Mouse (Mus musculus) adrenal gland, postnatal 4 days (tissue): ENCODE data around the gene Park7. TPM values are rescaled to one million over a fixed set of nuclear protein-coding genes. Genes with fewer than 3 reads are reported as not detected.

Experiments
- DNase-seq, 2 experiments: peaks; one replicate each; pipeline ENCODE4 v3.0.0; 2021 to 2022; ENCODE audit warnings: low spot score in 2 of 2, mixed read lengths in 2 of 2
- total RNA-seq, 2 experiments: library from RNA; stranded (reverse); gene quantifications; 2 replicates each; pipeline ENCODE4 v1.2.3; 2021

The Park7 gene
- total RNA-seq, 2 experiments from 2014 or later: 252 to 253 TPM

DNA sequence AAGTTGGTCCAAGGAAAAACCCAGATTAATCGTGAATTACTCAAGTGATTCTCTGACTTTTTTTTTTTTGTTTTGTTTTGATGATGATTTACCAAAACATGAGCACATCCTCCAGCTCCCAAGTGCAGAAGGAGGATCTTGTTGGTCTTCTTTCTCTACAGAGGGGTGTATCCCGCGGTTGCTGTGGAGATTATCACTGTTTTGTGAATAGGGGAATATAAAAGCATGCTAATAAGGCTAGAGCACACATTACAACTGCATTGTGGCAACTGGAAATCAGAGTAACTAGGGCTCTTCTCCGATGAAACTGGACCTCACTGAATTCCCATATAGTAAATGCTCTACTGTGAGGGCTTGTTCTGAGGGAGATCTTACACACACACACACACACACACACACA, 61.8 kb downstream of the Park7 start:
- DNase-seq: no peak

DNA sequence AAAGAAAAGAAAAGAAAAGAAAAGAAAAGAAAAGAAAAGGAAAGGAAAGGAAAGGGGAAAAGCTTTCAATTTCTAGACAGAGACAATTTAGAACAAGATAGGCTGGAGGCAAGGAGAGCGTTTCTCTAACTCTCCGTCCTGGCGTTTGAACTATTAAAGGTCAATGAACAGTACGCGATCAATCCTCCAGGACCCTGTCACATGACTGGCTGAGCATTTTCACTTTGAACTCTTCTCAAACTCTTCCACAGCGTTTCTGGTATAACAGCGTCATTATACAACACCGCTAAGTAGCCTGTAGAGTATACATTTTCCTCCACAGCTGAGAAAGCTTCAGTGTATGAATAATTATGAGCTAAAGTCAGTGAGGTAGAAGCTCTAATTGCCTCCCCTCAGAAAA, 62.2 kb downstream of the Park7 start:
- DNase-seq: no peak

DNA sequence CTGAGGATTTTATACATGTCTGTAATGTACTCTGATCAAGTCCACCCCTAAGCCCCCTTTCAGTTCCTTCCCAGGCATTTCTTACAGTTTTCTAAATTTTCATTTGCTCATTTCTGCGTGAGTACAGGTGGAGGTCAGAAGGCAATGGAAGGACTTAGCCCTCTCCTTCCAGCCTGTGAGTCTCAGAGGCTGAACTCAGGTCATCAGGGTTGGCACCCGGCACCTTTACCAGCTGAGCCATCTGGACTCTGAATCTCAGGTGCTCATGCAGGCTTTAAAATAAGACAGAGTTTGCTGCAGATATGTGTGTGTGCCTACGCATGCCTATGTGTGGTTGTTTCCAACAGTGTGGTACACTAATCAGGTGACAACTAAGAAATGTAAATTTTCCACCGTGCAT, 63.3 kb downstream of the Park7 start:
- no peak for DNase-seq

DNA sequence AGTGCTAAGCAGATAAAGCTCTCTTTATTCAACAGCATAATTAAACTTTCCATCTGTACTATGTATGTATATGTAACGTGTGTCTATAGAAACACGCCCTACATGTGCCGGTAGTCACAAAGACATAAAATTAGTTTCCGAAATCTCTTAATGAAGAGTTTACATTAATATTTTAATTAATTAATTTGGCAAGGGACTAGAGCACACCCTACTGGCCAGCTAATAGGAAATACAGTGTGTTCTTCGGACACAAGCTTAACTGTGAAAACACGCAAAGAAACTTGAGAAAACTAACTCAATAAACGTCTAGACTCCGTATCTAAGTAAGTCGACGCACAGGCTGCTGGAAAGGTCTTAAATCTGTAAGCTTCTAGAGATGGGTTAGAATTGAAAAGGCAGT, 64.3 kb downstream of the Park7 start:
- DNase-seq: no peak

Other genes starting within 250 kb of the Park7 start
- 10 to 100 TPM; 26.9 to 39.3 TPM for gene Errfi1, start 60.5 kb downstream of the Park7 start, total RNA-seq
- gene Tnfrsf9, start 125 bp upstream of the Park7 start, total RNA-seq: under 1 TPM in 1 of 2 experiments, not detected in 1; 0.17 TPM
- not detected for gene Uts2, start 82.7 kb upstream of the Park7 start, total RNA-seq
- gene Per3, start 130.2 kb upstream of the Park7 start, total RNA-seq: 10 to 100 TPM; 20.8 to 23.9 TPM
- gene Vamp3, start 143.5 kb upstream of the Park7 start, total RNA-seq: 10 to 100 TPM; 90.2 to 93.8 TPM
- not detected for gene Gm13090, start 175.1 kb upstream of the Park7 start, total RNA-seq